Mouse (Mus musculus) heart, postnatal 25 days (tissue): Measurements from ENCODE around the gene Pld1. TPM values are rescaled to one million over a fixed set of nuclear protein-coding genes. Genes with fewer than 3 reads are reported as not detected.
"Not testable (repeated sequence)": the region's sequence is repeated elsewhere in the genome, so short reads cannot be mapped to it uniquely, and the experiment has no call there.

Source experiments
- DNase-seq: peaks from one replicate; pipeline ENCODE4 v3.0.0; 2022; ENCODE audit warnings: low spot score
- intact Hi-C: fragments of 180-260 bp; cut with DNase I; formaldehyde crosslinking; loops from one replicate; pipeline ENCODE4 v1.15.1; 2025
- total RNA-seq, 2 experiments: library from RNA; stranded (reverse); gene quantifications; 2 replicates each; pipeline ENCODE4 v1.2.3; 2021

The Pld1 gene
- total RNA-seq, 2 experiments from 2014 or later: 12.5 to 13.5 TPM

DNA sequence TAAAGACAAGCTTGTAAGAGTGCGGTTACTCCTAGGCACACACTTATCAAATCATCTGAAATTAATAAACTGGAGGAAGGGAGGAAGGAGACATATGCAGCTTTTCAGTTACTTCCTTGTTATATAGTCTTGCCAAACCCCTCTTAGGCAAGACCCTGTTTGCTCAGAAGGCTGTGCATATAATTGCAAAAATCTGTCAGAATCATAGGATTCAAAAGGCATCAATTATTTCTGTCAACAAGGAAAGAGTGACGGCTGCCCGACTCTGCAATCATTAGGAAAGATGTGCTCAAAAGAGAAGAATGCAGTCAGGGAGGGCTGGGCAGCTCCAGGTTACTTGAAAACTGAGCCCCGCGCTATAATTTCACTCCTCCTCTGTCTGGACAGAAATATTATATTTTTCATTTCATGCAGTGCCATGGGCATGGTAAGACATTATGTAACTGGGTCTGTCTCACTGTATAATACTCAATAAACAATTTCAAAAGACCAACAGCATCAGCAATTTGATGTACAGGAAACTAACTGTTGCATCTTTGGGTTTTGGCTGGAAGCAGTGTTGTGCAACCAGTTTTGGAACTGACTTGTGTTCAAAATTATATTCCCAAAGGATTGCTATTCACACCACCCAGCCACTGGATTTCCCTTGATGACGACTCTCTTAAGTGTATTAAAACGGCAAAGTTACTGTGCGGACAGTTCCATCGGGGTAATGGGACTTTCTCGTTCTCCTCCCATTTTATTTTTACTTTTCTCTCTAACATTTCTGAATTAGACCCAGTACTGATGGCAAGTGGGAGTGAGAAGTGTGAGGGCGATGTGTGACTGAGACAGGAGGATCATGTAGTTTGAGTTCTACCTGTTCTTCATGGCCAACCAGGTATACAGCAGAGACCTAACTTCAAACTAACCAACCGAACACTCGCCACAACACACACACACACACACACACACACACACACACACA is 1.1 kb upstream of the Pld1 start:
- no peak for DNase-seq
- intact Hi-C loops: loop anchor here (2.0 to 5.0 kb wide), 3 partner anchors 35 to 227 kb away; partner anchors contain the start of gene Fndc3b

DNA sequence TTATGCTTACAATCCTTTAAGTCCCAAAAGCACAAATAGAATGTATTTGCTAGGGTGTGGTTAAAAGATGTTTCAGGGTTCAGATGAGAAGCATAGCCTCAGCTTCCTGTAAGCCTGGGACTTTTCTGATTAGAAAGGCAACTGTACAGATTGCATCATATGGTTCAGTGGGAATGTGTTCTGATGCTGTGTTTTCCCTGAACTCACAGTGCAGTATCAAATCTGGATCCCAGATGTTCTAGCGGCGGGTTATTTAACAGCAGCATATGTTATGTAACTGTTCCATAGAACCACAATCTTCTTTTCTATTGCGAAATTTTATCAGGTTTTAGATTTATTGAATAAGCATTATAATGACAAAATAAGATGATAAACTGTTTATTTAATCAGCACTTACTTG is 3.1 kb downstream of the Pld1 start:
- intact Hi-C loops: loop anchor here (5.0 kb wide), 1 partner anchor 41 kb away; no protein-coding TSS in a partner anchor
- DNase-seq: no peak

DNA sequence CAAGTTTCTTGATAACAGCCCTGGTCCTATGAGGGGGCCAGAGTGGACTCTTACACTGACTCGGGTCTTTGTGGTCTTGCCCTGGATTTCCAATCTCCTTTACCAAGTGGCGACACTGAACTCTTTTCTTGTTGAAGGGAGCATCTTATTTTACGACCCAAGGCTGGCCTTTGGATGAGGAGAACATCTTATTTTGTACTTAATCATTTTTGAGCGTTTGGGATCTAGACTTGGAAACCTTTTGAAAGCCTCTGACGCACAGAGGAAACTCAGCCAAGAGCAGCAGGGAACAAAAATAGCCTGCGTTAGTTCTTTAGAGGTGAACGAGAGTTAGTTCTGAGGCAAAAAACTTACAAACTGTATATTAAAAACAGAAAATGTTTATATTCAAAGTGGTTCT is 4.5 kb downstream of the Pld1 start:
- intact Hi-C loops: loop anchor here (5.0 kb wide), 1 partner anchor 39 kb away; no protein-coding TSS in a partner anchor
- DNase-seq: peak; percentile 53

DNA sequence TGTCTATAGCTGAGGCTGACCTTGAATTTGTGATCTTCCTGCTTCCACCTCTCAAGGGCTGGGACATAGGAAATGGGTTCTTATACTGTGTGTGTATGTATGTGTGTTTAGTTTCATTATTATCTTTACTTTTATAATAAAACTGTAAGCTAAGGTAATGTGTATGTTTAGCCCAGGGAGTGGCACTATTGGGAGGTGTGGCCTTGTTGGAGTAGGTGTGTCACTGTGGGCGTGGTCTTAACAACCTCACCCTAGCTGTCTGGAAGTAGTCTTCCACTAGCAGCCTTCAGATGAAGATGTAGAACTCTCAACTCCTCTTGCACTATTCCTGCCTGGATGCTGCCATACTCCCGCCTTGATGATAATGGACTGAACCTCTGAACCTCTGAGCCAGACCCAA is 6.9 kb downstream of the Pld1 start:
- intact Hi-C loops, DNase-seq: not testable (repeated sequence)

DNA sequence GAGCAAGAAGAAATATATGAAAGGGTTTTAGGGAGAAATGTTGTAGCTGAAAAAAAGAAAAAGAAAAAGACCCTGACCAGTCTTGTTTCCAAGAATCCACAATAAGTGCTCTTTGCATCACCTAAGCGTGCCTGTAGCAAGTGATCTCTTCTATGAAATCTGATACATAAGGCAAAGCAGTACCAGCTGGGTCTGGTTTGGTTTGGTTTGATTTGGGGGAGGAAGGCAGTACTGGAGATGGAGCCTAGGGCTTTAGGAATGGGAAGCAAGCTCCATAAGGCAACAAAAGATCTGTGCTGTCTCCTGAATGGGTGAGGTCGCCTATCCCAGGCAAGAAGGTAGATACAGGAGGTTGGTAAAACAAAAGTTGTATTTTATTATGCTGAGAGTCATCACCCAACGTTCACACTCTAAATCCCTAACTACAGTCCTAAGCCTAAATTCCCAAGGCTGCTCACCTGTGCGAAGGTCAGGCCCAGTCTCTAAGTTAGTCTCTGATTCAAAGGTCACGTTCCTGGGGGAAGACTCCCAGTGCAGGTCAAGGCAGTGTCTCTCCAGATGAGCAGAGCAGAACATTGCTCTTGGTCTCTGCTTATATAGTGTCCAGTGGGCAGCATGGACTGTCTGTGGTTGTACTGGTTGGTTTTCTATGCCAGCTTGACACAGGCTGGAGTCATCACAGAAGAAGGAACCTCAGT is 10.8 kb downstream of the Pld1 start:
- intact Hi-C loops: no loop called here
- DNase-seq: no peak

DNA sequence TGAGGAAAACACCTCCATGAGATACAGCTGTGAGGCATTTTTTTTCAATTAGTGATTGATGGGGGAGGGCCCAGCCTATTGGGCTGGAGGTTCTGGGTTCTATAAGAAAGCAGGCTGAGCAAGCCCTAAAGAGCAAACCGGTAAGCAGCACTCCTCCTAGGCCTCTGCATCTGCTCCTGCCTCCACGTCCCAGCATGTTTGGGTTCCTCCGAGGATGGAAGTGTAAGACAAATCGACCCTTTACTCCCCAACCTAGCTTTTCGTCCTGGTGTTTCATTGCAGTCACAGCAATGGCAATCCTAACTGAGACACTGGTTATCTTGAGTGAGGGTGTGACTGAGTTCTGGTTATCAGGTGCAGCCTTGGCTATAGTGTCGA is 11.4 kb downstream of the Pld1 start:
- intact Hi-C loops: no loop called here
- DNase-seq: no peak

DNA sequence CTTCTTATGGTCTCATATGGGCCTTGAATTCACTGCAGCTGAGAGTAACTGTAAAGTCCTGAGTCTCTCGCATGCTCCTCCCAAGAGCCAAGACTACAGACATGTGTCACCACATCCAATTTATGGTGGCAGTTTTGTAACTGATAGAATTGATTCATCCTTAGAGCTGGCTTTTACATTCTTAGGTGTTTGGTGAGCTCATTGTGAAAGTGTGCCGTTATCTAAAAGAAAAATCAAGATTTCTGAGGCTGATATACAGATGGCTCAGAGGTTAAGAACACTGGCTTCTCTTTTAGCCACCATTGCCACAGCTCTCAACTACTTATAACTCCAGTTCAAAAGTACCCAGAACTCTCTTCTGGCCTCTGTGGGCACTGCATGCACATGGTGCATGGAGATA is 12.2 kb downstream of the Pld1 start:
- intact Hi-C loops: no loop called here
- DNase-seq: no peak

DNA sequence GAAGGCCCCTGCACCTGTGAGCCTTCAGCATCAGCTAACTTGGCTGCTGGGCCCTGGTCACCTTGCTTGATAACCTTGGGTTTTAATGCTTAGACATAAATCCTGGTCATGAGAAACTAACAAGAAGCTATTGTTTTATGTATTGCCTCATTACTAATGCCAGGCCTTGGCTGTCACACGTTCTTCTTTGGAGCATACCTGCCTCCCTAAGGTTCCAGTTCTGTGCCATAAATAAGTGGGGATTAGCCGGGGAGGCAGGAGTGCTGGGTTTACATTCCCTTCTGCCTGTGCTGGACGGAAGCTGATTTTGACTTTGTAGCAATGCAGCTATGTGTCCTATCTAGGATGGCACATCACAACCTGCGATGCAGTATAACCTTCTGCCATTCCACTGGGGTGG is 13.2 kb downstream of the Pld1 start:
- intact Hi-C loops: no loop called here
- DNase-seq: no peak

DNA sequence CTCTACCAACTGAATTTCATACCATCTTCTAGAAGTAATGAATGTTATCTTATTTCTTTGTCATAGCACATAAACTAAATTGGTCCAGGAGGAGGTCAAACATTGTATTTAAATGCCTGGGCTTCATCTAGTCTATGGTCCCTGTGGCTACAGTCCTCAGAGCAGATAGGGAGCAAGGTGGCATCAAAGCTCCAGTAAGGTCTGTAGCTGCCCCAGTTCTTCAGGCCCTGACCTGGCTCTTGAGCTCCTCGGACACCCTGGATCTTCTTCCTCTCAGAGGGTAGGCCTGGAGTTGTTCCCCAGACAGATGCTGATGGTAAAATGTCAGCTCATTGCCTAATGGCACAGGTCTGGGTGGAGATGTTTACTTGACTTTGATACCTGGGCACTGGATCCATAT is 17.5 kb downstream of the Pld1 start:
- DNase-seq: no peak
- intact Hi-C loops: no loop called here

DNA sequence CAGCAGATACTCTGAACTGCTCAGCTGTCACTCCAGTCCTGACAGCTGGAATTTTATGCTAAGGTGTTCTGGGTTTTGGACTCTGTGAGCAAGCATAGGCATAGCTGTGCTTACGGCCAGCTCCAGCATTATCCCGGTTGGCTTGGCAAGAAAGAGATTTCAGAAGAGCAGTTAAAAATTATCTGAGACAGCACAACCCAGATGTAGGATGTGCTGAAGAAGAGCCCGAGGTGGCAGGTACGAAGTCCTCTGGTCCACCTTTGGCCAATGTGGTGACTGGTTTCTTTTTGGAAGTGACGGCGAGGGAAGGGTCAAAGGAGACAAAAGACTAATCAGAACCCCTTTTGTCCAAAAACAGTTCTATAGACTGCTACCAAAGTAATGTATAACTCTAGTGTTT is 20.7 kb downstream of the Pld1 start:
- intact Hi-C loops: no loop called here
- no peak for DNase-seq

DNA sequence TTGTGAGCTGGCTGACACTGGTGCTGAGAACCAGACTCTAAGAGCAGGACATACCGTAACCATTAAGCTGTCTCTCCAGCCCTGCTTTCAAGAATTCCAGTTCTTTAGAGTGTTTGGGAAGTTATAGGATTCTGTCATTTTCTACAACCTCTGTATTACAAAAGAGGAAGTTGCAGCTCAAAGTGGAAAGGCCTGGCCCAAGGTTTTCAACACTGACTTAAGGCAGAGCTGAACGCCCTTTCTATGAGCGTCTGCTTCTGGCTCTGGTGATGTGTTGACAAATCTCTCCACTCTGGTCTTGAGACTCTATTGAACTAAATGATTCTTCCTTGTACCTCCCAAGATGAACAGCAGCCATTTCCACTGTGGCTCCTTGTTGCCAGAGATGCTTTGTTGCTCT is 22.7 kb downstream of the Pld1 start:
- DNase-seq: no peak
- intact Hi-C loops: no loop called here

DNA sequence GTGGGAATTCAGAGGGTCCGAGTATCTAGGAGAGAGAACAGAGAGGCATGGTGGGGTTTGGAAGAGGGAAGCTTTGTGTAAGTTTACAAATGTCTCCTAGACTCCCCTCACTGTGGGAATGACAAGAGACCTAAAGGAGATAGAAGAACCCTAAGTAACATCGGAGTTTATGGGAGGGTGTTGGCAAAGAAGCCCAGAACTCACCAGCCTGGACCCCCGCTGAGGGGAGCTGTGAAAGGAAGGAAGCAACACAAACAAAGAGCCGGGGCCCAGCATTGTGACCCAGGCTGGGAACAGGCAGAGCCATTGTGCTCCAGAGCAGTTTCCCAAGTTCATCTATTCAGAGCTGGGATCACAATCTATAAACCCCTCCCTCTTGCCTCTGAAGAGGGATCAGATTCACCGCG is 25.3 kb downstream of the Pld1 start:
- no peak for DNase-seq
- intact Hi-C loops: no loop called here

DNA sequence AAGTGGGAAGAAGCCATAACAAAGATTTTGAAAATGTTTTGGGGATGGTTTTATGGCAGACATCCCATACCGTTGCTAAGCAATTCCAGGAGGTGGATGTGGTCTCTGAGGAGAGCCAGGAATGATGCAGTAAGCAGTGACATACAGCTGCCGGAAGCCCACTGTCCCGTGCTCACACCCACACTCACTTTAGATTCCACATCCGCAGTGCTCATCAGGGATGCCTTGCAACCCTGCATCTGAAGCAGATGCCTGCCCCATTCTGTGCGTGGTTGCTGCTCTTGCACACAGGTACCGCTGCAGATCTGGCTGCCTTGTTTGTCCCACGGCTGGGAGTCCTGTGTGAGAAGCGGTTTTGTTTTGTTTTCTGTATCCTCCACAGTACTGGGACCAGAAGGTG is 30.2 kb downstream of the Pld1 start:
- intact Hi-C loops: no loop called here
- DNase-seq: no peak

DNA sequence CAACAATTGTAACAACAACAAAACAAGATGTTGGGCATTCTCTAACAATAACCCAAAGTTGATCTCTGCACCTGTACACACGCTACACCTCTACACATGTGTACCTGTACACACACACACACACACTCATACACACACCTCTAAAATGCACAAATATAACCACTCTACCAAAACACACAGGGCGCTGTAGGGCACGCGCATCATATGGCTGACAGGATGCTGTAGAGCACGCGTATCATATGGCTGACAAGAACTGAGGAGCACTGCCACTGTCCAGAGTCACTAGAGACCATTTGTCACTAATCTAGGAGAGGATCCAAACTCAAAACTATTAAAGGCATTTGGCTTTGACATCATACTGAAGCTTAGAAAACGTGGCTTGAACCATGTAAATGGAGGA is 35.4 kb downstream of the Pld1 start:
- DNase-seq: no peak
- intact Hi-C loops: no loop called here

DNA sequence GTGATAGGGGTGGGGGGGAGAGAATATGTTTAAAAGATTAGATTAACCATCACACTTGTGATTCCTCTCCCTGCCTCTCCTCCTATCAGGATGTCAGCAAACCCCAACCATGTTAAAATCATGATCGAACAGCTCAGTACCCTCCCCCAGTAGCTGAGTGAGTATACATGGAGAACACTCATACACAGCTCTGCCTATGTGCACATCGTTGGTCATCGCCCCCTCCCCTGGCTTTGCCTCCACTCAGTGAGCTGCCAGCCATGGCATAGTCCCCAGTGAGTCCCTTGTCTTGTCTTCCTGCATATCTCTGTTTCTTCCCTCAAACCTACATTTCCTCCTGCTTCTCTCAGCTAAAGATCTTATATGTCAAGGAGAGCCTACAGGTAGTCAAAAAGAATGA is 36.5 kb downstream of the Pld1 start:
- intact Hi-C loops: no loop called here

DNA sequence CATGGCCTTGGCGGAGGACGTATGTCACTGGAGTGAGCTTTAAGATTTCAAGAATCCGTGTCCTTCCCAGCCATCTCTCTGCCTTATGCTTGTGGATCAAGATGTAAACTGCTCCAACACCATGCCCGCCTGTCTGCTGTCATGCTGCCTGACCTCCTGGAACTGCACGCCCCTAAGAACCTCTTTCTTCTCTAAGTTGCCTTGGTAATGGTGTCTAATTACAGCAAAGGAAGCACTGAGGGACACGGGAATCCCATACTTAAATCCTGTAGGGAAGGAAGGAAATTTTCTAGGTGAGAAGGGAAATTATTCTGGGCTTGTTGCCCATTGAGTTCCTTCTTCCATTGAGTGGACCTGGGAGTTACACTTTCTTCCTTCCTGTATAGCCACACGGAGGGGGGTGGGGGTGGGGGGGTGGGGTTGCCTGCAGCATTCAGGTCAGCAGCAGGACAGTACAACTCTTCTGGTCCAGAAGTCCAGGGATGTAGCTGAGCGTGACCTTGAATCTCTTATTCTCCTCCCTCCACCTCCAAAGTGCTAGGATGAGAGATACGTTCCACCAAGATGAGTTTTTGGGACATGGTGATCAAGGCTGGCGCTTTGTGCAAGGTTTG is 38.5 kb downstream of the Pld1 start:
- DNase-seq: no peak
- intact Hi-C loops: no loop called here

More for the DNA sequence above, 36.5 kb downstream of the Pld1 start:
- DNase-seq: no peak

DNA sequence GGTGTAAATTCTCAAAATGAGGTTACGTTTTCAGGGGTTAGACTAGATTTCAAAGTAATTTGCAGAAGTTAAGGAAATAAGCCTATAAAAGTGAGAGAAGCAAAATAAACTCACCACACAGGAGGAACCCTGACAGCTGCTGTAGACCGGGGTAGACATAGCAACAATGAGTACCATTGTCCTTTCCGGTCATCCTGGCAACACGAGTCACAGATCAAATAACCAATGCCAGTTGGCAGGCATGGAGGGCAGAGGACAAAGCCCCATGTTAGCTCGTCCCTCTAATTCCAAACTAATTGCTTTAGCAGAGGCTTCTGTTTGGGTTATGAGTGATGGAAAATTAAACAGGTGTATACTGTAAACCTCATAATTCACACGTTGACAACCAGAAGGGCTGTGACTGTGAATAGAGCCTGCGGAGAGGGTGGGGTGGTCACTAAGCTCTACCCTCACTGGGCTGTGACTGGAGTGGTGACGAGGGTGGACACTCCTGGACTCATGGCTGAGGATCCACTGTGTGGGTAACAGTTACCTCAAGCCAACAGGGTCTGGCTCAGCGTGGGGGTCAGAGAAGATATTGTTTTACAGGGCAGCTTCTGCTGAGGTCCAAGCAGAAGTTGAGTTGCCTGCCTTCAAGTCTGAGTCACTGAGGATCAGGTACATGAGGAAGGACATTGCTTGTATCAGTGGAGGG is 39.7 kb downstream of the Pld1 start:
- intact Hi-C loops: no loop called here
- no peak for DNase-seq

DNA sequence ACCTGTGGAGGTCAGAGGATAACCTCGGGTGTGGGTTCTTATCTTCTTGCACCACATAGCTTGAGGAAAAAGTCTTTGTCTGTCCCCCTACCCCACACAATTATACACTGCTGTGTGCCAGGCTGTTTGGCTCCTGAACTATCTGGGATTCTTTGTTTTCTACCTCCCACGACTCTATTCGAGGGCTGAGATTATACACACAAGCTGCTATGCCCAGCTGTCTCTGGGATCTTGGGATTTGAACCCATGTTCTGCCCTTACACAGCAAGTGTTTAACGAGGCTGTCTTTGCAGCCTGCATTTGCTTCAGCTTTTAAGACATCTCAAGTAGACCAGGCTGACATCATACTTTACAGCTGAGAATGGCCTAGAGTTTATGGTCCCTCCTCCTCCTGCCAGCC is 43.1 kb downstream of the Pld1 start:
- intact Hi-C loops: loop anchor here (5.0 kb wide), 2 partner anchors 39 to 56 kb away; no protein-coding TSS in a partner anchor
- DNase-seq: no peak

DNA sequence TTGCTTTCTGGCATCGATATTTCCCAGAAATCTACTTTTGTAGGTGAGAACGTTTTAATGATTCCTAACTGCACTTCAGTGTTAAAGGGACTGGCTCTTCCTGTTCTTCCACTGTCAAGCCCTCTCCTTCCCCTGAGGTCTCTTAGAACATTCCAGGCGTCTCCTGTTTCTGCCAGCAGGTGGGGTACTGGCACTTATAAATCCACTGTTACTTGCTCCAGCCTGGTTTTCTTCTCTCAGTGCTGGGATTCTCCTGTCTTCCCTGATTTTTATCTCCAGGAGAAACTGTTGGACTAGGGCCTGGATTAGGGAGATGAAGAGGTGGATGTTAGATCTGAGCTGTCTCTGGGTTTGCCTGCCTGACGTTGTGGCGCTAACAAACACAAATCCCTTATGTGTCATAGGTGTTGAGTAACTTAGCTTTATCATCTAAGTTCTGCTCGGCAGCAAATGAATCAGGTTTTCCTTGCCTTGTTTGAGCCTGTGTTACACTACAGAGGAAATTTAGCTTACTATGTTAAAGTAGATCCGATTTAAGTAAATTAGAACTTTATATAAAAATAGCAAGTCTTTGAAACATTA is 44.0 kb downstream of the Pld1 start:
- DNase-seq: peak; percentile 58
- intact Hi-C loops: loop anchor here (2.0 to 5.0 kb wide), 3 partner anchors 40 to 124 kb away; no protein-coding TSS in a partner anchor

DNA sequence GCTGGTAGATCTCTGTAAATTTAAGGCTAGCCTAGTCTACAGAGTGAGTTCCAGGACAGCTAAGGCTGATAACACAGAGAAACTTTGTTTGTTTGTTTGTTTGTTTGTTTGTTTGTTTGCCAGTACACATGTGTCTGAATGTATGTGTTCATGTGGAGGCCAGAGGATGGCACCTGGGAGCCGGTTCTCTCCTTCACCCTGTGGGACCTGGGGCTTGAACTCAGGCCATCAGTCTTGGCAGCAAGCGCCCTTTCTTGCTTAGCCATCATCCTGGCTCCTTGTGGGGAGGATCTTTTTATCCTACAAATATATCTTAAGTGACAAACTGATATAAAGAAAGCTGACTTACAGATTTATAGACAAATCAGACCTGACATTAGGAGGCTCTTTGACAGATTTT is 44.8 kb downstream of the Pld1 start:
- intact Hi-C loops: loop anchor here (2.0 to 5.0 kb wide), 3 partner anchors 41 to 124 kb away; no protein-coding TSS in a partner anchor
- DNase-seq: no peak
